Mouse (Mus musculus) Patski (cell line): ENCODE data around the gene Pglyrp1. TPM values are rescaled to one million over a fixed set of nuclear protein-coding genes. Genes with fewer than 3 reads are reported as not detected.
"Not testable (repeated sequence)": the region's sequence is repeated elsewhere in the genome, so short reads cannot be mapped to it uniquely, and the experiment has no call there.

Experiments used
- ATAC-seq: fragments of 100-300 bp; one replicate; pipeline ENCODE4 v1.8.0; 2021
- CTCF ChIA-PET: fragments of 350-600 bp; sonication (Branson Sonifier 250); formaldehyde crosslinking; loops from one replicate; lab custom pipeline; 2022; ENCODE audit warnings: inconsistent platforms; lab: Charles Lee
- POLR2A ChIA-PET: fragments of 350-600 bp; sonication (Branson Sonifier 250); formaldehyde crosslinking; loops from one replicate; lab custom pipeline; 2022; ENCODE audit warnings: antibody characterized with exemption, inconsistent platforms; lab: Charles Lee
- DNase-seq: peaks from one replicate; pipeline ENCODE4 v3.0.0-alpha.2; 2011; ENCODE audit warnings: low read depth, low spot score
- H3K27me3 ChIP-seq: fragments of 371-371 bp; one replicate; pipeline ENCODE4 v1.5.1; 2021
- CTCF ChIP-seq: fragments of 100-300 bp; IDR thresholded peaks from one replicate; pipeline ENCODE4 v1.5.1; 2021
- in situ Hi-C: fragments of 300-500 bp; cut with MboI; formaldehyde crosslinking; loops from 3 replicates; pipeline ENCODE4 v1.11.1; 2018; ENCODE audit warnings: low pct_unique_long_range_greater_than_20kb, mixed read lengths
- polyA plus RNA-seq: library from polyadenylated mRNA; unstranded; gene quantifications from one replicate; pipeline ENCODE4 v1.2.3, GENCODE M21; 2021

The Pglyrp1 gene
- 0.33 TPM for polyA plus RNA-seq

GRCm38 (mm10) chr7:18871031-18871430 is at the start of gene Pglyrp1:
Gene Pglyrp1, plus strand, starts transcription at chr7:18871331.
- POLR2A ChIA-PET, CTCF ChIA-PET, DNase-seq, H3K27me3 ChIP-seq, ATAC-seq: not testable (repeated sequence)
- in situ Hi-C loops, result loop anchor here (10.0 to 25.0 kb wide), 2 partner anchors 126 to 659 kb away; no protein-coding TSS in a partner anchor

DNA sequence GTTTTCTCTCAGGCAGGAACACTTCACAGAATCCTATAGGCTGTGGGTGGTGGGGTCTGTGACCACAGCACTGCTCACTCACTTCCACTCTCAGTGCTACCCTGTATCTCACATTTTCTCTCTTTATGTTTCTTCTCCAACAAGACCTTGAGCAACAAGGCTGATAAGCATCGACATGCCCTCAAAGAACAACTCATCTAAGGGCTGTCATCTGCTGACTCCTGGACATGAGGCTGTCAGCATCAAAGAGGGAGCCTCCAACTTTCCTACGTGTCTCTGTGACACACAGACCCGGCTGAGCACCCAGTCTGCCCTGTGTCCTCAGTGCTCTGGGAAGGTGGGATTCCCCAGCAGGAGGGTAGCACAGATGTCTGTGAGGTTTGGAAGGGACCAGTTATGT is 49.6 kb upstream of the Pglyrp1 start, which contains the start of gene Psg17:
Gene Psg17, minus strand, starts transcription at position 101 of the 400 bp plus-strand sequence.
- DNase-seq, result no peak
- H3K27me3 ChIP-seq, result peaks cover 5% of the 10 kb centered on the region
- TF ChIP-seq CTCF, result no peak
- no peak for ATAC-seq
- in situ Hi-C loops, result loop anchor here (25.0 kb wide), 1 partner anchor 284 kb away; the partner anchor contains the start of gene Psg25
- ChIA-PET CTCF (no interaction called here), POLR2A (no interaction called here)

DNA sequence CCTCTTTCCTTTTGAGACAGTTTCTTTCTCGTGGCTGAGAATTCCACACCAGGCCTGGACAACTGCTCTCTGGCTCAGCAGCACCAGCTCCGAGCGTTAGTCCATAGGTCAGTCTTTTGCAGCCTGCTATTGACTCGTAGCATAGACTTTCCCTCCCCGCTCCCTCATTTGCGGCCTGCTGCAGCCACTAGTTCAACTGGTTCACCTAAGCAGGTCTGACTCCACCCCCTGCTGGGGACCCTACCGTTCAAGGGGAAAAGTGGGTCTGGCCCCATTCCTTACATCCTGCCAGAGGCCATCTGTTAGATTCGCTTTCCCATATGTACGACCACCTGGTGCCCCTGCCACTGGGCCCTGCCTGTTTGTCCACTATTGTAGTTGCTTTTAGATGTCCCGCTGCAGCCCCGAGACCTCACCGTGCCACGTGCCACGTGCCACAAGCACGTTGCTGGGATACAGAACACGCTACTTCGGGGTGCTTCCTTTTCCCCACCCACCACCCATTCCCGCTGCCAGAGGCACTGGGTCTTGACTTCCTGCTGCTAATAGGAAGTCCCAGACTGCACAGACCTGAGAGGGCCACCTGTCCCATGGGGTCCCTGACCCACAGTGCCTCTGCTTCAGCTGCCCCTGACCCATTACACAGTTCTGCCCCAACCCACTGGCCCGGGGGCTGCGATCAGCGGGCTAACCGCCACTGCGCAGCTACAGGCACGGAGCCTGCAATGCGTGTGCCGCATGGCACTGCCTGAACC is 43.2 kb upstream of the Pglyrp1 start:
- in situ Hi-C loops, result no loop called here
- no peak for DNase-seq
- no peak for ATAC-seq
- POLR2A ChIA-PET, result no interaction called here
- no peaks in the 10 kb centered on the region for H3K27me3 ChIP-seq
- CTCF ChIA-PET, result interaction anchor here (0.6 kb wide), 1 partner anchor 33 kb away, joined by 3 read pairs; no protein-coding TSS in a partner anchor
- TF ChIP-seq CTCF, result no peak

- TF ChIP-seq CTCF, result peak; percentile 47
- in situ Hi-C loops, result no loop called here
- H3K27me3 ChIP-seq, result no peaks in the 10 kb centered on the region
- ChIA-PET CTCF (interaction anchor here (0.6 kb wide), 1 partner anchor 32 kb away, joined by 3 read pairs; no protein-coding TSS in a partner anchor), POLR2A (no interaction called here)
- no peak for ATAC-seq
- DNase-seq, result no peak
These were observed 42.5 kb upstream of the Pglyrp1 start for GRCm38 (mm10) chr7:18828592-18828991.

DNA sequence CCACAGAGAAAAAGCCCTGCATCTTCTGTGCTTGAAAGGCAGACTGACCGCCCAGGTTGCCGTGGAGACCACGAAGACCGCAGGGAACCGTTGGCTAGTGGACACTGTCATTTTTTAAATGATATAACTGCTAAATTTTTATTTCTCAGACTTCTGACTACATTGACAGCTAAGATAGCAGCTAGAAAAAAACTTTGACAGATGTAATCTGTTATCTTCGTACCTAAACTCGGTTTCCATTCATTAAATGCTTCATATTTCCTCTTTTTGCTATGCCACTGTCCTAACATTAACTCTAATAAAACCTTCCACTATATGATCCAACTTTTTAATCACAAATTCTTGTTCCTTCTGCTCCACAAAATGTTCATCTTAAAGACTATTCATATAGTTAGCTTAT is 41.6 kb upstream of the Pglyrp1 start:
- H3K27me3 ChIP-seq, result no peaks in the 10 kb centered on the region
- ChIA-PET CTCF (no interaction called here), POLR2A (no interaction called here)
- ATAC-seq (no peak), DNase-seq (no peak)
- TF ChIP-seq CTCF, result no peak
- in situ Hi-C loops, result no loop called here

DNA sequence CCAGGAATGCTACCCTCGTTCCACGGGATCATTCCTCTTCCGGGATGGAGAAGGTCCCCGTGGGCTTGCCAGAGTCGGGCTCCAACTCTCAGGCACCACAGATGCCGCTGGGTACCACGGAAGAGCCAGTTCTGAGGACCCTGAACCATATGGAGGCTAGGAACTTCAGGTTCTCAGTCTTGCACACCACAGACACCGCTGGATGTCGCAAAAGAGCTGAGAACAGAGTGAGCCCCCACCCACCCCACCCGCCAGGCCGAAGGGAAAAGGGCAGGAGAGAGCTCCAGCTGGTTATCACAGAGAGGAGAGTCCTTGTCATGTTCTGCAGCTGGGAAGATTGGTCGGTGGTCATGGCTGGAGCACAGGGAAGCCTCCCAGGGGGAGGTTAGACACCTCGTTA is 38.8 kb upstream of the Pglyrp1 start:
- TF ChIP-seq CTCF, result no peak
- no peak for DNase-seq
- ChIA-PET CTCF (no interaction called here), POLR2A (no interaction called here)
- in situ Hi-C loops, result no loop called here
- H3K27me3 ChIP-seq, result no peaks in the 10 kb centered on the region
- no peak for ATAC-seq

- no peak for ATAC-seq
- POLR2A ChIA-PET, result no interaction called here
These were observed 31.3 kb upstream of the Pglyrp1 start, which contains the start of gene Mill2 for GRCm38 (mm10) chr7:18839865-18840264. Gene Mill2, plus strand, starts transcription at chr7:18839966.

DNA sequence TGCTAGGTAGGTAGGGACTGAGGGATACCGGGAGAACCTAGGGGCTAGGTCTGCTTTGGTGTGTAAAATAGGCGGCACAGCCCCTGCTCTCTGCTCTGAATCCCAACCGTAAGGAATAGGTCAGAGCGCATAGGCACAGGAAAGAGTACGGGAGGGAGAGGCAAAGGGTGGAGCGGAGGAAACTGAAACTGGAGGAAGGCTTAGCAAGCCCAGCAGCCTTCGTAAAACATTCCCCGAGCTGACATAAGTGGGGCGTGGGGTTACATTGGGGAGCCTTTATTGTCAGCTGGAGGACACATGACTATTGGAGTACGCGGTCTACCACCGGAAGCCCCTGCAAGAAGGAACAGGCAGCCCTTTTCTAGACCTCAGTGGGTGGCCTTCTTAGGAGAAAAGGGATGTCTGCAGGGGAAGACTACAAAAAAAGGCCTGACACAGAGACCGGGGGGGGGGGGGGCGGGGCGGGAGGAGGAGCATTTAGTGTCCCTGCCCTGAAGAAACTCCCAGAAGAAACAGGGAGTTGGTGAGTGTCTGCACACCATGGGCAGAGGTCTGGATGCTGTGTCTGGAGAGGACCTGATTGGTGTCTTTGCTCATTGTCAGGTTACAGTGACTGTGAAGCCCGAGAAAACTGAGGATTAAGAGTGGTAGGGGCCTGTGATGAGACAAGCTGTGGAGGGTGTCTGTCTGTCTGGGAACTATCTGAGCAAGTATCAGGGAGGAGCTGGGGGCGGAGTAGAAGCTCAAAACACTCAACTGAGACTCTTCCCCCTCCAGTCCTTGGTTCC is 30.6 kb upstream of the Pglyrp1 start:
- POLR2A ChIA-PET, result interaction anchor here (0.7 kb wide), 1 partner anchor 92 kb away, joined by 3 read pairs; no protein-coding TSS in a partner anchor
- peak; percentile 57 for ATAC-seq
- CTCF ChIA-PET, result interaction anchor here (0.8 kb wide), 1 partner anchor 18 kb away, joined by 3 read pairs; no protein-coding TSS in a partner anchor
- no peak for TF ChIP-seq CTCF
- in situ Hi-C loops, result no loop called here
- no peaks in the 10 kb centered on the region for H3K27me3 ChIP-seq
- DNase-seq, result no peak

More at GRCm38 (mm10) chr7:18839865-18840264, 31.3 kb upstream of the Pglyrp1 start, which contains the start of gene Mill2:
- no peak for TF ChIP-seq CTCF
- no peaks in the 10 kb centered on the region for H3K27me3 ChIP-seq
- CTCF ChIA-PET, result no interaction called here
- DNase-seq, result no peak
- in situ Hi-C loops, result no loop called here

- ATAC-seq (no peak), DNase-seq (no peak)
- CTCF ChIA-PET, result no interaction called here
- no peak for TF ChIP-seq CTCF
- no peaks in the 10 kb centered on the region for H3K27me3 ChIP-seq
- POLR2A ChIA-PET, result interaction anchor here (0.7 kb wide), 1 partner anchor 92 kb away, joined by 3 read pairs; no protein-coding TSS in a partner anchor
- in situ Hi-C loops, result no loop called here
These were observed 30.0 kb upstream of the Pglyrp1 start for GRCm38 (mm10) chr7:18841174-18841567.

GRCm38 (mm10) chr7:18844811-18845210 is 26.3 kb upstream of the Pglyrp1 start:
- POLR2A ChIA-PET, result no interaction called here
- DNase-seq (no peak), ATAC-seq (no peak)
- no peak for TF ChIP-seq CTCF
- CTCF ChIA-PET, result no interaction called here
- no peaks in the 10 kb centered on the region for H3K27me3 ChIP-seq
- in situ Hi-C loops, result no loop called here

- DNase-seq (no peak), ATAC-seq (no peak)
- POLR2A ChIA-PET, result no interaction called here
- no peaks in the 10 kb centered on the region for H3K27me3 ChIP-seq
- TF ChIP-seq CTCF, result no peak
- in situ Hi-C loops, result no loop called here
- CTCF ChIA-PET, result no interaction called here
These were observed 22.7 kb upstream of the Pglyrp1 start for GRCm38 (mm10) chr7:18848395-18848794.
